Mouse (Mus musculus) splenic B cell, adult 2 months (primary cell): ENCODE measurements around the gene AU021092.
"Not testable (repeated sequence)": the region's sequence is repeated elsewhere in the genome, so short reads cannot be mapped to it uniquely, and the experiment has no call there.

Source experiments
- DNase-seq: peaks from one replicate; pipeline ENCODE4 v3.0.0-alpha.2; 2011; ENCODE audit warnings: low read depth, low spot score
- H3K27me3 ChIP-seq: 2 replicates; pipeline ENCODE4 v1.6.1; 2012; ENCODE audit warnings: mild to moderate bottlenecking, low read length, moderate library complexity, mixed read lengths; ENCODE audit not compliant: control insufficient read depth, poor library complexity, insufficient read depth, severe bottlenecking
- H3K36me3 ChIP-seq: 2 replicates; pipeline ENCODE4 v1.6.1; 2012; ENCODE audit warnings: mild to moderate bottlenecking, low read length, moderate library complexity, mixed read lengths; ENCODE audit not compliant: control insufficient read depth, poor library complexity, insufficient read depth, severe bottlenecking

Gene AU021092

DNA sequence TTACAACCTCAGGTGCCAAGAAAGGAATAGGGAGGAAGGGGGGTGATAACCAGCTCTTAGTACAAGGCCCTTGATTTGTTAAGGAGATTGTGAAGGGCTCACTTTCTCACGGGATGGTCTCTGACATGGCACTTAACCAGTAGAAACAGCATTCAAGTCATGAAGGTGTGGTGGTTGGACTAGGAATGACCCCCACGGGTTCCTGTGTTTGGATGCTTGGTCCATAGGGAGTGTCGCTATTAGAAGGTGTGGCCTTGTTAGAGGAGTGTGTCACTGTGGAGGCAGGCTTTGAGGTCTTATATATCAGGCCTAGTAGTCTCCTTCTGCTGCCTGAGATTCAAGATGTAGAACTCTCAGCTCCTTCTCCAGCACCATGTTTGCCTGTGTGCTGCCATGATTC is 6.0 kb upstream of the AU021092 start:
- H3K36me3 ChIP-seq, DNase-seq, H3K27me3 ChIP-seq: not testable (repeated sequence)

DNA sequence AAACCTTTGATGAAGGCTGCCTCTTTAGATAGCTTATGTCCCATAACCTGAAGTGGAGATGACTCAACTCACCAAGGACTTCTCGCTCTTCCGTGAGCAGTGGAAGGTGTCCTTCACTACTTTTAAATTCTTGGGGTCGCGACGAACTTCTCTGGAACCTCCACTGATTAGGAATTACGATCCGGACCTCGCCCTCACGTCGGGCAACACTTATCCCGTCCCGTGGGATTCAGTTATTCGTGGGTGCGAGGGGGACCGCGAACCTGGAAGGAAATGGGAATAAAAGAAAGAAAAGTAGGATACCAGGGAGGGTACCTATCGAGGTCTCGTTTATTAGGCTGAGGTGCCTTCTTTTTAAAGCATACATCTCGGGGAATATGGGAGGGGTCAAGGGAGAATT is 5.4 kb upstream of the AU021092 start:
- not testable (repeated sequence) for H3K27me3 ChIP-seq, H3K36me3 ChIP-seq, DNase-seq

DNA sequence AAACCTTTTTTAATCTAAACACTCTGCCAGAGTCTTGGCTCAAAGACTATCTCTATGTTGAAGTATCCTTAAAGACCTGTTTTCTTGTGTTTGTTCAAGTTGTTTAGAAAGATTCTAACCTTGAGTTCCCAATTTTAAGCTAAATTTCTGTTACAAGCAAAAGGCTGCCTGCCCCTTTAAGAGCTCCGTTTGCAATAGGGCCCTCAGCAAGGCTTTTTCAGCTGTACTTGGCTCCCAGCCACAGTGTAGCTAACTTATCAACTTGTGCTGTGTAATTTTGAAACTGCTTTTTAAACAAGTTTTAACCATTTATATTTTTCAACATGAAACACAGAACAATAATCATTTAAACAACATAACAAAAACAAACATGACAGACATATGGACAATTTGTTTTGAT is 4.4 kb upstream of the AU021092 start:
- H3K36me3 ChIP-seq, DNase-seq, H3K27me3 ChIP-seq: not testable (repeated sequence)

DNA sequence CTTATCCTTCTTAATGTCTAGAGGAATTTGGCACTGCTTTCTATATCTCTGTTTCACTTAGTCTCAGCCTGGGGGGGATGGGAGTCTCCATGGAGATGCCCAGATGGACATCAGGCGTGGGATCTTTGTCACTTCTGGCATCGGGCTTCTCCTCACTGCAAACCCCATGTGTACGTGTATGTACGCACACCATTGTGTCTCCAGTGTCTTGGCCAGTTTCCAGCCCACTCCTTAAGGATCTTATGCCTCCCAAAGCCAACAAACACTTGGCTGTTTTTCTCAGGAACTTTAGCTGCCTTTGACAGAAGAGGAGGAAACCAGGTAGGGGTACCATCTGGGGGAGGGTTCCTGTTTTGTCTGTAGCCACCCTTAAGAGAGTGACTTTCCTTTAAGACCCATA is 696 bp downstream of the AU021092 start:
- Histone ChIP-seq H3K36me3 (no peaks in the 10 kb centered on the region), H3K27me3 (no peaks in the 10 kb centered on the region)
- DNase-seq: no peak

DNA sequence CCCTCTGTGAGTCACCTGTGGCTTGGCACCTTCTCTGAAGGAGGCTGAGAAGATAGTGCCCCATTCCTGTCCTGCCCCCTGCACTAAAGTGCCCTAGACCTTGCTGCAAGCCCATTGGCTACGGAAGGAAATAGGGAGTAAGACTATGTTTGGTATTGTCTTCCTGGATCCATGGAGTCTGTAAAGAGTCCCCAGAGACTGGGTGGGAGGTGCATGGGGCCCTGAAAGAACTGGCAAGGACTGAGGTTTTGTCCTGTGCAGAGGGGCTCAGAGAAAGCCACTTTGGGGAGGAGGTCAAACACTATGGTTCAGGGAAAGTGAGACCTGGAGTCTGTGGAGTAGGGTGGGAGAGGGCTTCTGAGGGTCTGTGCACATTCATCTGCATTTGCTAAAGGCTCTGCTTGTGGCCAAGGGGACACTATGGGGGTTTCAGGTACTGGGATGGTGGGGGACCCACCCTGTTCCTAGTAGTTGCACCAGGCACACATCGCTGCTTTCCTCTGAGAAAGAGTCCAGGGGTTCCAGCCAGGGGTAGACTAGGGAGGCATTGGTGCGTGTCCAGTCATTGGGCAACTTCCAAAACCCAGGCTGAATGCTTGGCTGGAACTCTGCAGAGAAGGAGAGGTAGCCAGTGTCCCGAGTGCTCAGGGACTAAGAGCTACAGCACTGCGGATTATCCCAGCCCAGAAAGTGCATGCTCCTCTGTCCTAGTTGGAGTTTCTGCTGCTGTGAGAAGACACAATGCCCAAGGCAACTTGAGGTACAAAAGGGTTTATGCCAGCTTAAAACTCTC is 4.6 kb downstream of the AU021092 start:
- Histone ChIP-seq H3K36me3 (no peaks in the 10 kb centered on the region), H3K27me3 (no peaks in the 10 kb centered on the region)
- no peak for DNase-seq

DNA sequence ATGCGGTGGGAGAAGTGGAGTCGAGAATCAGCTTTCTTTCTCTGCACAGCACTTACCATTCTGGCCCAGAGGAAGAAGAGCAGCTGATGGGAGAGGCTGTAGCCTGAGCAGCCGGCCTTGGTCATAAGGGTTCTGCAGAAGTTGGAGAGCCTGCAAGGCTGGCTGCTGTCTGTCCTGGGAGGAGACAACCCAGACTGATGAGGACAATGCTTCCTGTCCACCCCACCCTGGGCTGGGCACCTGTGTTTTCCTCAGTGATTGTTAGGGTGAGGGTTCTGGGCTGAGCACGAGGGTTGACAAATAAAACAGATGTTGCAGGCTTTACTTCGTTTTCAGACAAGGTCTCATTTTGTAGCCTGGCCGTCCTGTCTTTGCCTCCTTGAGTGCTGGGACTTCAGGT is 5.4 kb downstream of the AU021092 start:
- no peak for DNase-seq
- no peaks in the 10 kb centered on the region for H3K27me3 ChIP-seq
- H3K36me3 ChIP-seq: no peaks in the 10 kb centered on the region

DNA sequence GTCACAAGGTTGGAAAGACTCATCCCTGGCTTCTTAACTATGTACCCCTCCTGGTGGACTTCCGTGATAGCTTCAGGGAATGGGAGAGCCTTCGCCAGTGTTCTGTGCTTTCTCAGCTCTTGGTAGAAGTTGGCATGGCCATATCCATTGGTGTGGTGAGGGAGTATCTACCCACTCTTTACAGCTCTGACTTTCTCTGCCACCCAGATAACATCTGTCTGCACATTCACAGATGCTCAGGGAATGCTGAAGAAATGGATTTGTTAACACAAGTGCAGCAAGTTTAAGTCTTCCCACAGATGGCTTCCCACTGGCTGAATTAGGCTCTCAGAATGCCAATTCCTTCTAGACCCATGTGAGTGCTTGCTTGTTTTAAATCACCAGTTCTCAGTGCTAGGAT is 8.0 kb downstream of the AU021092 start:
- Histone ChIP-seq H3K36me3 (no peaks in the 10 kb centered on the region), H3K27me3 (no peaks in the 10 kb centered on the region)
- DNase-seq: no peak

DNA sequence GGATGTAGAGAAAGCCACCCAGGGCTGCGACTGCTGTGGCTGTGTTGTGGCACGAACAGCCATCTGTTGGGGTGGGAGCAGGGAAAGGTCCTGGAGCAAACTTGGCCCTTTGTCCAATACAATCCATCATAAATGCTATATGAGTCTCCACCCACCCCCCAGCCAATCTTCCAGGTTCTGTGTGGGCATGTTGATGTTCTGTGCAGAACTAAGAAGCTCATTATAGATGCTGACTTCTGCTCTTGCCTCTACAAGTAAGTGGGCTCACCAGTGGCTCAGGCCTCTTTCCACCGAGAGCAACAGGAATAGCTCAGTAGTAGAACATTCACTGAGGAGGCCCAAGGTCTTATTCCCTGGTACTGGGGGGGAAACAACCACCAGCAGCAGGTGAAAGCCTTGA is 9.9 kb downstream of the AU021092 start:
- no peaks in the 10 kb centered on the region for H3K27me3 ChIP-seq
- DNase-seq: no peak
- no peaks in the 10 kb centered on the region for H3K36me3 ChIP-seq

DNA sequence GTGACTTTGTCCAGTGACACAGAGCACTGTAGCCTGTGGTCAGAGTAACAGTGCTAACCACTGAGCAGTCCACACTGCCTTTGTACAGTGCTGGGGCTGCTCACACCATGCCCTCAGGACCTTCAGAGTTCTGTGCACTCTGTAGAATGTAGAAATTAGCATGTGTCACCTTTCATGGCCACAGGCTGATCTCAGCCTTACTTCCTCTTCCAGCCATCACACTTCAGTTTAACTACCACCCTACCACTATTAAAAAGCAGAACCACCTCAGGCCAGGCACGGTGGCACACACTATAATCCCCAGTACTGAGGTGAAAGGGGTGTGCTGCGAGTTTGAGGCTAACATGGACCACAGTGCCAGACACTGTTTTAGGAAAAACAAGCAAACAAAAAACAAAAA is 11.7 kb downstream of the AU021092 start:
- peak; percentile 34 for DNase-seq
- H3K36me3 ChIP-seq: no peaks in the 10 kb centered on the region
- H3K27me3 ChIP-seq: no peaks in the 10 kb centered on the region

DNA sequence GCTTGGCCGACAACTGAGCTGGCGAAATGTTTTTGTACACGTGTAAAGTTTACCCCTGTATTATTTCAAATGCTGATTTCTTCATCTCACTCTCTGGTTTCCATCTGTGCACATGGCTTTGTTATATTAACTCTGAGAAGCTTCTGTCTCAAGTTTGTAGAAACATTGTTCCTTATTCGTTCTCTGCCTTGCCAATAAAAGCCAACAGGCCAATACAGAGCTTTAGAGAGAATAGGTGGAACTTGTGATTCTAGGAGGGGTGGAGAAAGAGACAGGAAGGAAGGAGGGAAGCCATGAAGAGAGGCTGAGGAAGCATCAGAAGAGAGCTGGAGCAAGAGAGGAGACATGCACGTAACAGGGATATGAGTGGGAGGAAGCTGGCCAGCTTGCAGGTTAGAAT is 16.0 kb downstream of the AU021092 start:
- H3K36me3 ChIP-seq: no peaks in the 10 kb centered on the region

DNA sequence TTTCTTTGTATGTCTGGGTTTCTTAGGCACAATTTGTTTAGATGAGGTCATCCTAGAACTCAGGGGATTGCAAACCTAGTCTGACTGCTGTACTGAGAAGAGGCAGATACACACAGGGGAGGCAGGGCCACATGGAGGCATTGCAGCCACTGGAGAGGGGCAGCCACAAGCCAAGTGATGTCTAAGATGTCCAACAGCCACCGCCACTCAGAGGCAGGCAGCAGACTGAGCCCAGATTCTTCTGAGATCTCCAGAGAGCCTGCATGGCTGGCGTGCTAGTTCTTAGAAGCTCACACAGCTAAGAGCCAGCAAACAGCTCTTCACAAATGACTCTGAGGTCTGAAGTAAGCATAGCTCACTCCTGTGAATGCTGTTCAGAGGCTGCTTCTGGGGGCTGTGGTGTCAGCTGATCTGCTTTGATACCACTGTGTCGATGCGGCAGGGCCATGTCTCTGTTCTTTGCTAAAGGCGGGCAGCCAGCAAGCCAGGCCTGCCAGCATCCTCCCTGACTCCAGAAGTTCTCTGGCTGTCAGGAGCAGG is 16.6 kb downstream of the AU021092 start:
- DNase-seq: no peak
- no peaks in the 10 kb centered on the region for H3K36me3 ChIP-seq
- no peaks in the 10 kb centered on the region for H3K27me3 ChIP-seq

More for the DNA sequence above, 16.0 kb downstream of the AU021092 start:
- no peaks in the 10 kb centered on the region for H3K27me3 ChIP-seq
- no peak for DNase-seq

DNA sequence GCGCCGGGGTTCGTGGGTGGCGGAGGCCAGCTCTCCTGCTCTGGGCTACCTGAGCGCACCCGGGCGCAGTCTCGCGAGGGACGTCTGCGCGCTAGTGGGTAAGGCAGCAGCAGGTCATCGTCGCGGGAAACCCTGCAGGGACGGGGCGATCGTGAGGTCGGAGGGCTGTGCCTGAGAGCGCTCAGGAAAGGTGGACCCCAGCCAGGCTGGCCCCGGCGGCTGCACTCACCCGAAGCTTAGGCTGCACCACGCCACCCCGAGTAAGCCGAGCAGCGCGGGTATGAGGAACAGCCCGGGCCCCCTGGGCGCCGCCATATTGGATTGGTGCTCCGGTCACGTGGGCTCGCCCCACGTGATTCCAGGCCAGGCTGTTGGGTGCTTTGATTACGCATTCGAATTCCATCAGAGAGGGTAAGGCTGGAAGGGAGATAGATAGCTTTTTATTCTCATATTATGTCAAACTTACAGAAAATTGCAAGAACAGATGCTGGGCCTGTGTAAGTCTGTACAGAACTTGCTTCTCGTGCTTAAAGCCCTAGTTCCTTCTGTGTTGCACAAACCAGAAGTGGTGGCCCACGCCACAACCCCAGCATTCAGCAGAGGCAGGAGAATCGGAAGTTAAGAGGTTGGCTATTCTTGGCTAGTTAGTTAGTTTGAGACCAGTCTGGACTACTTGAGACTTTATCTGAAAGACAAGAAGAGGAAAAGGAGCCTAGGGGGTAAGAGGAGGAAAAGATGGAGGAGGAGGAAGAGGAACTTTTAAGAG is 18.2 kb downstream of the AU021092 start, which contains the start of gene Nagpa:
Gene Nagpa (minus strand): TSS at position 345 of the 766 bp plus-strand sequence.
- no peaks in the 10 kb centered on the region for H3K27me3 ChIP-seq
- DNase-seq: peak; percentile 84
- 0 out of 2 replicates have a peak, but pooled peaks cover 1% of the 10 kb centered on the region for H3K36me3 ChIP-seq

DNA sequence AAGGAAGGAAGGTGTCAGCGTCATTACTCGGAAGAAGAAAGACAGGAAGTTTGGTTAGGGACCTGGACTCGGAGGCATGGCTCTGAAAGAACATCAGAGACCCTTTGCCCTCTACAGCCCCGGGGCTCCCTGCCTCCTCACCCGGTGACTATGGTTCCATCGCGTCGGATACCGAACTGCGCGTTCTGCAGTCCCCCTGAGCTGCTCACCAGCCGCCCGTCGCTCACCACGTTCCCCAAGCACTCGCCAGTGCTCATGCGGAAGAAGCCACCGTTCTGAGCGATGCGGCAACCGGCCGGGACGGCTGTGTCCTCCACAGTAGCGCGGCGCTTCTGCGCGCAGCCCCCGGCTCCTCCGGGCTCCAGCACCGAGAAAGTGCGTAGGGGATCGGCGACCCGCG is 18.9 kb downstream of the AU021092 start:
- 0 out of 2 replicates have a peak, but pooled peaks cover 1% of the 10 kb centered on the region for H3K36me3 ChIP-seq
- DNase-seq: peak; percentile 35
- H3K27me3 ChIP-seq: no peaks in the 10 kb centered on the region

DNA sequence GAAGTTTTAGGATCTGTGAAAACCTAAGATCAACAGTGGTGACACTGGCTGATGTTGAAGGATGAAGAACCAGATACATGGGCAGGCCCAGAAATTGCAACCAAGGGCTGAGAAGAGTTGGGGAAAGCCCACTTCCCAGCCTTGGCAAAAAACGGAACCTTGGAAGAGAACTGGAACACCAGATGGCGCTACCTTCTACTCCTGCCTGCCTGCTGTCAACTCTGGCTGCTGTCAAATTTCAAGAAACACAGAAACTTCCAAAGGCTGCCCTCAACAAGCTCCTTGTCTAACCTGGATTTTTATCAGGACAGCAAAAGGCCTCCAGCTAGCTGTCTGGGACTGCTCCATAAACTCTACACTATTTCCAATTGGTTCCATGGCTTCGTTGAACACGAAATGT is 19.4 kb downstream of the AU021092 start:
- H3K36me3 ChIP-seq: 0 out of 2 replicates have a peak, but pooled peaks cover 1% of the 10 kb centered on the region
- peak; percentile 58 for DNase-seq
- H3K27me3 ChIP-seq: no peaks in the 10 kb centered on the region

DNA sequence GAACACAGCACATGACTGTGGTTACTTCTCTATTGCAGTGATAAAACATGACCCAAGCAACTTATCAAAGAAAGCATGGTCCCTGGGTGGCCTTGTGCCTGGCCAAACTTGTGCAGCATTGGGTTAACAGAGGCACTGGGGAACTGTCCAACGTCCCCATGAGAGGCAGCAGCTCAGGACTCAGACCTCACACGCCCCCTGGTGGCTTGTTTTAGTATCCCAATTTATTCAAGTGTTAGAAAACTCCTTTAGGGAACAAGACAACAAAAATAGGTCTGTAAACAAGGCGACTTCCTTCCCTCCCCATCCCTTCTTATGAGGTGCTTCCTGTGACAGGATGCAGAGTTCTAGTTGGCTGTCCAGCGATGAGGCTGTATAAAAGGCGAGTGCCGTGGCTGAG is 27.0 kb downstream of the AU021092 start:
- Histone ChIP-seq H3K36me3 (0 out of 2 replicates have a peak, but pooled peaks cover 1% of the 10 kb centered on the region), H3K27me3 (no peaks in the 10 kb centered on the region)
- DNase-seq: peak; percentile 76
